Mouse (Mus musculus) liver, embryonic 12.5 days (tissue): Measurements from ENCODE around the gene Ubald2. TPM values are rescaled to one million over a fixed set of nuclear protein-coding genes. Genes with fewer than 3 reads are reported as not detected.

Experiments
- ATAC-seq: fragments of 200-750 bp; cut with Nextera tagmentation; 2 replicates; pipeline ENCODE4 v1.8.0; 2017; ENCODE audit warnings: moderate number of reproducible peaks, mild to moderate bottlenecking, moderate library complexity
- H3K27ac ChIP-seq: fragments of 300-500 bp; sonication (generic); 2 replicates; pipeline ENCODE4 v1.5.1; 2016; ENCODE audit warnings: mild to moderate bottlenecking
- H3K27me3 ChIP-seq: fragments of 300-500 bp; sonication (generic); replicated peaks from 2 replicates; pipeline ENCODE4 v1.6.1; 2016; ENCODE audit warnings: mild to moderate bottlenecking, moderate library complexity
- H3K36me3 ChIP-seq: fragments of 300-500 bp; sonication (generic); 2 replicates; pipeline ENCODE4 v1.6.1; 2016; ENCODE audit warnings: mild to moderate bottlenecking, moderate library complexity
- H3K4me1 ChIP-seq: fragments of 300-500 bp; sonication (generic); 2 replicates; pipeline ENCODE4 v1.6.1; 2016
- H3K4me2 ChIP-seq: fragments of 300-500 bp; sonication (generic); 2 replicates; pipeline ENCODE4 v1.6.1; 2016; ENCODE audit warnings: mild to moderate bottlenecking, moderate library complexity
- H3K4me3 ChIP-seq: fragments of 300-500 bp; sonication (generic); 2 replicates; pipeline ENCODE4 v1.5.1; 2016; ENCODE audit warnings: mild to moderate bottlenecking, moderate library complexity
- H3K9ac ChIP-seq: fragments of 300-500 bp; sonication (generic); 2 replicates; pipeline ENCODE4 v1.6.1; 2016; ENCODE audit warnings: mild to moderate bottlenecking, moderate library complexity
- H3K9me3 ChIP-seq: fragments of 300-500 bp; sonication (generic); replicated peaks from 2 replicates; pipeline ENCODE4 v1.6.1; 2016; ENCODE audit warnings: mild to moderate bottlenecking, moderate library complexity
- WGBS: fragments of 180-500 bp; shearing (Covaris S2); methylation state at CpG from one replicate; pipeline ENCODE4 v1.1.7; 2016; ENCODE audit not compliant: insufficient replicate concordance; 5-methylcytosine and 5-hydroxymethylcytosine counted together
- polyA plus RNA-seq: library from polyadenylated mRNA; unstranded; fragments of >200 nt; fragmentation: Nextera tagmentation; extraction: Ambion mirVana; gene quantifications from 2 replicates; pipeline ENCODE4 v1.2.1, GENCODE M21; 2016

The Ubald2 gene
- polyA plus RNA-seq, 1 experiment from 2014 or later: 32.3 TPM

DNA sequence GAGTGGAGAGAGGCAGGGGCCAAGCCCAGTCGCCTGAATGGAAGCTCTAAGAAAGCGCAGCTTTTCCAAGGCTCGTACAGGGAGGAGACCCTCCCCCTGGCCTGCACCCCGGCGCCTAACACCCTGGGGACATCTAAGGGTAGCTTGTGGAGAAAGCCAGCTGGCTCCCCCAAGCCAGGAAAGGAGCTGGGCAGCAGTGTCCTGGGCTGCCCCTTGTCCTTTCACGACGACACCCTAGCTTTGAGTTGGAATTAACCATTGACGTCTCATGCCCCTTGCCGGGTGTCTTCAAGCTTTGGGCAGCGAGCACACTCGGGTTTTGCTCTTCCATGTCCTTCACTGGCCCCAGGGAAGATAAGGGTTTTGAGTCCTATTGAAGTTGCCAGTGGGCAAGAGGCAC, 3.6 kb downstream of the Ubald2 start:
- H3K4me3 ChIP-seq: no peak overlapping the region
- no peaks in the 10 kb centered on the region for H3K9me3 ChIP-seq
- H3K9ac ChIP-seq: peak overlapping the region; percentile 98; the same call in 1 of the 2 replicates
- WGBS: 82% methylated on average over 11 of the region's 11 CpGs
- peak overlapping the region; percentile 87 for H3K4me2 ChIP-seq
- peaks cover 65% of the 10 kb centered on the region for H3K4me1 ChIP-seq
- no peak for ATAC-seq
- no peaks in the 10 kb centered on the region for H3K27me3 ChIP-seq
- peak overlapping the region; percentile 95 for H3K27ac ChIP-seq
- peaks cover 55% of the 10 kb centered on the region for H3K36me3 ChIP-seq

DNA sequence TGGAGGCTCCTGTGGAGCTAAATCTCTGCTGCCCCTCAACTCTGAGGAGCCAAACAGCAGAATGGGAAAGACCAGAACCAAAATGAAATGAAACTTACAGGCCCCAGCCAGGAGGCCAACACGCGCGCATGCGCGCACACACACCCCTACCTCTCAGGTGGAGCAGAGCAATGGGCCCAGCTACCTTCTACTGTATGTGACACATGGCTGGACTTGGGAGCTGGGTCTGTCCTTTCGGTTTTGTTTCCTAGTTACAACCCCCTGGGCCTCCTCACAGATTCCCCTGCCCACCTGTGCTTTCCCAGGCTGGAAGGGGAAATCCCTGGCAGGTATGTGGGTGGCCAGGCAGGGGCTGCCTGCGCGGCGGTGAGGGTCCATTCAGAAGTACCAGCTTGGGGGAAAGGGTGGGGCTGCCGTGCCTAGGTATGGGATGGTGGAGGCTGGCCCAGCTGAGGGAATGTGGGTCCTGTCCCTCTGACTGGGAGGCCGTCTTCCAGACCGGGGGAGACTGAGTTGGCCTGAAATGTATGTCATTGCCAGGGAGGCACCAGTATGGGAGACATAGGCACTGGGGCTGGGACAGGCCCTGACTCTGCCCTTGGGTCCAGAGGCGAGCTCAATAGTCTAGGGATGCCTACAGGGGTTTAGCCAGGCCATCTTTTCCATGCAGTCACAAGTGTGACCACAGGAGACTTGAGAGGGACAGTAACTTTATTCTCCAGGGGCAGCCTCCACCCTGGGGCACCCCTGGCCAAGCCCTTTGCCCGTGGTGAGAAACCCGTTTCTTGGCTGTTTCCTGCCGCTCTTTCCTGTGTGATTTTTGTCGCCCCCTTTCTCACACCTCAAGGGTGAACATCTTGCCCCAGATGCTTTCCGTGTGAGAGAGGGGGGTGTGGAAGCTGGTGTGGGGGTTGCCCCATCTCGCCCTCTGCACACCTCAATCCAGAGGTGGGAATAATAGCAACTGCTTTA, 5.7 kb downstream of the Ubald2 start:
- no peak overlapping the region for H3K4me3 ChIP-seq
- 80% methylated on average over 19 of the region's 19 CpGs for WGBS
- H3K4me1 ChIP-seq: peaks cover 55% of the 10 kb centered on the region
- peak overlapping the region; percentile 34; the same call in 1 of the 2 replicates for H3K27ac ChIP-seq
- ATAC-seq: no peak
- H3K36me3 ChIP-seq: peaks cover 55% of the 10 kb centered on the region
- no peaks in the 10 kb centered on the region for H3K9me3 ChIP-seq
- H3K4me2 ChIP-seq: no peak overlapping the region
- H3K27me3 ChIP-seq: no peaks in the 10 kb centered on the region
- H3K9ac ChIP-seq: no peak overlapping the region

DNA sequence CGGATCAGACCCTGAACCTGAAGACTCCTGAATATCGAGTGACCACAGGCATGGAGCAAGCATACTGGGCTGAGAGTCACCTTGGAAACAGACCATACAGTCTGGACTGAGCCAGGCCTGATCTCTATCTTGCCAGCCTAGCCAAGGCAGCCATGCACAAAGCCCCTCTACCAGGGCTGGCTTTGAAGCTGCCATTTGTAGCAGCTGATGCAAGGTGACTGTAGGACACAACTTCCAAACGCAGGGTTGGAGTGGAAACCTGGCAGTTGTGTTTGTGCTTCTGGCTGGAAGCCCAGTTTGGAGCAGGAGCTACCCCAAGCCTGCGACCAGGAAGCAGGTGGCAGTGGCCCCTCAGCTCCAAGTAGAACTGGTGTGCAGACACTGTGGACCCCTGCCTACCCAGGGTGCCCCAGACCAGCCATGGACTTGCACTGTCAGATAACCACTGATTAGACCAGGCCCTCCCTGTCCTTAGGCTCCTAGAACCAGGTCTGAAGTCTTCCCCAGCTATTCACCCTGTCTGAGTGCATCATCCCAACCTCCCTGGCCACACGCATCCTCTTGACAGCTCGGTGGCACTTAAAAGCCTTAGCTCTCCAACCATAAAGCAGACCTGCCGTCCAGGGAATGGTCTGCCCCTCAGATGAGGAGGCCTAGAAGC, 6.6 kb downstream of the Ubald2 start:
- Histone ChIP-seq H3K27ac (0 out of 2 replicates have a peak overlapping the region, but pooled peaks have one; percentile 26), H3K36me3 (peaks cover 48% of the 10 kb centered on the region), H3K4me1 (peaks cover 49% of the 10 kb centered on the region), H3K4me3 (no peak overlapping the region), H3K9ac (0 out of 2 replicates have a peak overlapping the region, but pooled peaks have one; percentile 22), H3K4me2 (0 out of 2 replicates have a peak overlapping the region, but pooled peaks have one; percentile 12), H3K27me3 (no peaks in the 10 kb centered on the region), H3K9me3 (no peaks in the 10 kb centered on the region)
- no peak for ATAC-seq
- 69% methylated on average over 7 of the region's 7 CpGs for WGBS

DNA sequence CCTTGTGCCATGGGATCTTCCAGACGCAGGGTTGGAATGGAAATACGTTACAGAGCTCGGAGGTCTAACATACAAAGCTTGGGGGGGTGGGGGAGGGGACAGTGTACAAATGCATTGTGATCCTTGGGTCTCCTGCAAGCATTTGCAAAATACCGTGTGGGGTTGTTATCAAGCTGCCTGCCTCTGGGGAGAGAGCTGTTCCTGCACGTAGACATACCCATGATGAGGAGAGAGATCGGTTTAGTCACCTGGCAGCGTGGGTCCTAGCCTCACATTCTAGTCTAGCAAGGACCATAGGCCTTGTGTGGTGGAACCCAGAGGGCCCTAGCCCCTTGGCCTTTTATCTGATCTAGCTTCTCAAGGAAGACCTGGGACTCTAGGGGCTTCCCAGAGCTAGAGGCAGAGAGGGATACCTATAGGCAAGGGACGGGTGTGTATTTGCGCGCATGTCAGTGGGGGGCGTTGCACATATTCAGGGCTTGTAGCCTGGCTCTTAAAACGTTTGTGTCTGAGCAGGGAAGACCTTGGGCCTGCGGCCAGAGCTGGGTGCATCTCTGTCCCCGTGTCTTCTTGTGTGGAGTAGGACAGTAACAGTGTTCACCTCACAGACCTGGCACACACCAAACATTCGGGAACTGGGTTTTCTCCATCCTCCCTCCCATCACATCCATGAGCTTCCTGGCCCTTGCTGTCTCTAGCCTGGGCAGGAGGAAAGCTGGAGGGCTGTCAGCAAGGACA, 8.4 kb downstream of the Ubald2 start:
- no peak for ATAC-seq
- peaks cover 30% of the 10 kb centered on the region for H3K36me3 ChIP-seq
- no peak overlapping the region for H3K4me2 ChIP-seq
- no peak overlapping the region for H3K27ac ChIP-seq
- H3K27me3 ChIP-seq: peaks cover 12% of the 10 kb centered on the region
- no peaks in the 10 kb centered on the region for H3K9me3 ChIP-seq
- WGBS: 69% methylated on average over 15 of the region's 15 CpGs
- H3K9ac ChIP-seq: no peak overlapping the region
- peaks cover 40% of the 10 kb centered on the region for H3K4me1 ChIP-seq
- H3K4me3 ChIP-seq: no peak overlapping the region

DNA sequence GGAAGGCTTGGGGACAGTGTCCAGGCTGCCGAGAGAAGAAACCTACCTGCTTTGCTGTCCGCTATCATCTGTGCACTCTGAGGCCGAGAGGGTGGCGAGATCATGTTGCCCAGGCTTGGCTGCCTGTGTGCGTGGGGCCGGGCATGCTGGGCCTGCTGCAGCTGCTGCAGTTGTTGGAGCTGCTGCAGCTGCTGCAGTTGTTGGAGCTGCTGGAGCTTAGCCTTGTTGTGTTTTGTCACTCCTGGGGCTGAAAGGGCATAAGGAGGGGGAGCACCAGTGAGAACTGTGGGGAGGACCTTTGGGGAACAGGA, 8.9 kb downstream of the Ubald2 start:
- Histone ChIP-seq H3K27me3 (peaks cover 18% of the 10 kb centered on the region), H3K4me2 (no peak overlapping the region), H3K9ac (no peak overlapping the region), H3K4me3 (no peak overlapping the region), H3K36me3 (peaks cover 25% of the 10 kb centered on the region), H3K4me1 (peaks cover 35% of the 10 kb centered on the region), H3K9me3 (no peaks in the 10 kb centered on the region), H3K27ac (no peak overlapping the region)
- 77% methylated on average over 6 of the region's 6 CpGs for WGBS
- no peak for ATAC-seq

DNA sequence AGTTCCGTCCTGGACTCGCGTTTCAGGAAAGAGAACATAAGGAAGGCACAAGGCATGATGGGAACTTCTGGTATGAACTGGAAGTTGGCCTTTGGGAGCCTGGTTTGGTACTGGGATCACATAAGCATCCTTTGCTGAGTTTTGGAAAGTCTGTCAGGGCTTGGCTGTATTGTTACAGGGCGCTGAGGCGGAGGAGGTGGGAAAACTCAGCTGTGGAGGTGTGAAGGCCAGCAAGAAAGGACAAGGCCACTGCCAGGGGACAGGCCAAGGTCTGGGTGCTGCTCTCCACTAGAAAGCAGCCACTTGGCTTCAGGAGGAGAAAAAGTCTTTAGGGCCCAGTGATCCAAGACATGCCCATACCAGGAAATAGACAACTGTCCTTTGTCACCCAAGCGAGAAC, 9.4 kb downstream of the Ubald2 start:
- peaks cover 34% of the 10 kb centered on the region for H3K4me1 ChIP-seq
- H3K4me2 ChIP-seq: no peak overlapping the region
- no peak overlapping the region for H3K9ac ChIP-seq
- peaks cover 22% of the 10 kb centered on the region for H3K27me3 ChIP-seq
- H3K27ac ChIP-seq: no peak overlapping the region
- no peaks in the 10 kb centered on the region for H3K9me3 ChIP-seq
- WGBS: 79% methylated on average over 6 of the region's 6 CpGs
- ATAC-seq: no peak
- H3K4me3 ChIP-seq: no peak overlapping the region
- peaks cover 21% of the 10 kb centered on the region for H3K36me3 ChIP-seq

DNA sequence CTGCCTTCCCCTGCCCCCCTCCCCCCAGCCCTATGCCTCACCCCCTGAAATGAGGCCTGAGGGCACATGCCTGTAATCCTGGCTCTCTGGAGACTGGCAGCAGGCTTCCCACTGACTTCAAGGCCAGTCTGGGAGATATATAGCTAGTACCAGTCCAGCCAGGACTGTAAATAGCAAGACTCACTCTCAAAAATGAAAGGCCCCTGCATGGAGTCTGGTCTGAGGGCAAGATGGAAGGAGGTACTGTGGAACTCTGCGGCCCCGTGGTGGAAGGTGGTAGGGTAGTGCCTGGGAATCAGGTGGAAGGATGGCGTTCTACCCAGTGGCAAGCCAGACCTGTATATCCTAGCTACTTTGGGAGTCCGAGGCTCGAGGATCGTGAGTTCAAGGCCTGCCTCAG, 10.0 kb downstream of the Ubald2 start:
- no peak overlapping the region for H3K4me2 ChIP-seq
- ATAC-seq: no peak
- H3K27ac ChIP-seq: no peak overlapping the region
- no peak overlapping the region for H3K9ac ChIP-seq
- H3K36me3 ChIP-seq: peaks cover 19% of the 10 kb centered on the region
- peaks cover 33% of the 10 kb centered on the region for H3K4me1 ChIP-seq
- peaks cover 22% of the 10 kb centered on the region for H3K27me3 ChIP-seq
- H3K4me3 ChIP-seq: no peak overlapping the region
- no peaks in the 10 kb centered on the region for H3K9me3 ChIP-seq
- WGBS: 73% methylated on average over 6 of the region's 6 CpGs

DNA sequence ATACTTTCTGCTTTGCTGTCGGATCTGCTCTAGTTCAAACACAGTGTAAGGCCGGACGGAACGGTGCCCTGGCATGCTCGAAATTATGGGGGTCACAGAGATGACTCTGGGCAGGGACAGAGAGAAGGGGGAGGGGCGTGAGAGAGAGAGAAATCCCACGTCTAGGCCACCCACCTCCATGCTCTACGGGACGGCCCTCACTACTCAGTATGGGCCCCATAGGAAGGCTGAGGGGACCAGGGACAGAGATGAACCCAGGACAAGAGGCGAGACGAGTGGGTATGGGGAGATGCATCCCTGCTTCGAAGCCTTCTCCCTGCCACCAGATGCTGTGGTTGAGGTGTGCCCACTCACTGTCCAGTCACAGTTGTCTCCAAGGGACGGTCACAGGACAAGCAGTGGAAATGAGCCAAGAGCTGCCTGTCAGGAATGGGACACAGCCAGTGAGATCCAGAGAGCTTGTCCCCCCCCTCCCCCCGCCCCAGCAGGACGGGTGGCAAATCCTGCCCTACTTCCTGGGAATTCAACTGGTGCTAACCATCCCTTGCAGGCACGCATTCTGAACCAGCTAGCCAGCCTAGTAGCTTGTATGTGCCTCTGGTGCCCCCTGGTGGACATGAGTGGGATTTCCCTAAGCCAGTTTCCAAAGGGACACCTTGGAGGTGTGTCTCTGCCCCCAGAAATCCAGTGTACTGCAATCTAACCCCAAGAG, 11.9 kb downstream of the Ubald2 start:
- Histone ChIP-seq H3K4me1 (peaks cover 15% of the 10 kb centered on the region), H3K27me3 (peaks cover 22% of the 10 kb centered on the region), H3K4me2 (peak overlapping the region; percentile 12; the same call in 1 of the 2 replicates), H3K27ac (no peak overlapping the region), H3K9me3 (peaks cover 7% of the 10 kb centered on the region), H3K9ac (no peak overlapping the region), H3K36me3 (0 out of 2 replicates have a peak, but pooled peaks cover 1% of the 10 kb centered on the region), H3K4me3 (no peak overlapping the region)
- WGBS: 40% methylated on average over 16 of the region's 16 CpGs
- peak; percentile 47 for ATAC-seq

DNA sequence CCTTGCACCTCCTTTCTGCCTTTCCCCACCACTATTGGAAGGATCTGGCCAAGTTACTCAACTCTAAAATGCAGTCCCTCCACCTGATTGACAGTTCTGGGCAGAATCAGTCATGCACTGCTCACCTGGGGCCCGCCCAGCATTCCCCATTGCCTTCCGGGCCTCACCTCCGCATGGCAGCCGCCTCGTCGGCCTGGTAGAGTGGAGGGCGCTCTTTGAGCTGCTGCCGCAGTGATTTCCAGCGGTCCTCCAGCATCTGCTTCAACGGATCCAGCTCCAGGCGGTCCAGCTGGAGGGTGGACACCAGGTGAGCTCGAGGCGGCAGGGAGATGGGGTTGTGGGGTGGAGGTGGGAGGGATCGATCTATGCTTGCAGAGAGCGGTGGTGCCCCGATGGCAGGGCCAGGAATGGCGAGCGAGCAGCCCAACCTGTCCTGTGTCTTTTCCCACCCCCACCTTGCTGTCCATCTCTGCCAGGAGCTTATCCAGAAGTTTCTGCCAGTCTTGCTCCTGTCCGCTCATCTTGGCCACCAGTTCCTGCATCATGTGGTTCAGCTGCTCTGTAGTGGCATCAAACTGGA, 12.5 kb downstream of the Ubald2 start:
- no peak overlapping the region for H3K4me2 ChIP-seq
- 15% methylated on average over 19 of the region's 19 CpGs for WGBS
- H3K9ac ChIP-seq: no peak overlapping the region
- H3K27me3 ChIP-seq: peaks cover 22% of the 10 kb centered on the region
- H3K4me3 ChIP-seq: no peak overlapping the region
- no peak overlapping the region for H3K27ac ChIP-seq
- ATAC-seq: no peak
- H3K4me1 ChIP-seq: peaks cover 10% of the 10 kb centered on the region
- peaks cover 10% of the 10 kb centered on the region for H3K9me3 ChIP-seq
- no peaks in the 10 kb centered on the region for H3K36me3 ChIP-seq

DNA sequence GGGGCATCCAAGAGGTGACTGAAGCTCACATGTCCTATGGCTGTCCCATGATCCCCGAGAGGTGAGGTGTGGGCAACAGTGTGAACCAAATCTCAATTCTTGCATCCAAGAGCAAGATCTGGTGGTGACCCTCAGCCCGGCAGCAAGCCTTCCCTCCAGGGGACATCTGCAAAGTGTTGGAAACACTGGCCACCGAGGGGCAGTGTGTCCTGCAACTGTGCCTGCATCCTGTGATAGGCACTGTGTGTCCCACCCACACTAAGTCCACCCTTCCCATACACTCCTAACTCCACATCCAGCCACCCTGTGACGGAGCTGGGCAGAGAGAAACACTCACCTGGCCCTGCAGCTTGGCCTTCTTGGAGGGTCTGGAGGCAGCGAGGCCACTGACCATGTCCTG, 13.9 kb downstream of the Ubald2 start:
- WGBS: 59% methylated on average over 5 of the region's 5 CpGs
- peaks cover 10% of the 10 kb centered on the region for H3K4me1 ChIP-seq
- H3K27me3 ChIP-seq: peaks cover 22% of the 10 kb centered on the region
- no peak overlapping the region for H3K4me2 ChIP-seq
- no peaks in the 10 kb centered on the region for H3K36me3 ChIP-seq
- H3K9ac ChIP-seq: no peak overlapping the region
- no peak for ATAC-seq
- no peak overlapping the region for H3K4me3 ChIP-seq
- peaks cover 10% of the 10 kb centered on the region for H3K9me3 ChIP-seq
- no peak overlapping the region for H3K27ac ChIP-seq

DNA sequence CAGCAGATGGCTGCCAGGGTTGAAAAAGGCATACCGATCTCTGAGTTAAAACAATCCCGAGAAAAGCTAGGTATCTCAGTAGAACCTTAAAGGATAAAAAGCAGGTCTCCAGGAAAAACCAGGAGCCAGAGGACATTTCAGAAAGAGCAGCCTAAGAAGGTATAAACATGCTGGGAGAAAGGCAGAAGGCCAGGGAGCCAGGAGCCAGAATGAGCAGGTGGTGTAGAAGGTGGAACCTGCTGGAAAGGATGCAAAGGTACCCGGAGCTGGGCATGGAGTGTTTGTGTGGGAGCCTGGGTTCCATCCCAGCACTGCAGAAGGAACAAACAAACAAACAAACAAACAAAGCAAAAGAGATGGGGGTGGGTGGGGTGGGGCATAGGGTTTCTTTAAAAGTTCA, 15.4 kb downstream of the Ubald2 start:
- no peak overlapping the region for H3K4me3 ChIP-seq
- peaks cover 10% of the 10 kb centered on the region for H3K9me3 ChIP-seq
- WGBS: 85% methylated on average over 3 of the region's 3 CpGs
- no peak overlapping the region for H3K9ac ChIP-seq
- H3K27ac ChIP-seq: no peak overlapping the region
- H3K4me1 ChIP-seq: peaks cover 10% of the 10 kb centered on the region
- H3K4me2 ChIP-seq: no peak overlapping the region
- no peak for ATAC-seq
- peaks cover 28% of the 10 kb centered on the region for H3K27me3 ChIP-seq
- no peaks in the 10 kb centered on the region for H3K36me3 ChIP-seq
